Mouse (Mus musculus): Measurements from ENCODE around the gene Atg14.

GRCm38 (mm10) chr14:47589444-47589843 lies 19.0 kb upstream of the Atg14 start:
- TF ChIP-seq POLR2AphosphoS2 (IDR thresholded peaks at IDR 0.05; ENCODE audit: insufficient read length, low read depth) = no peak
- TF ChIP-seq USF1 (IDR thresholded peaks at IDR 0.05; ENCODE audit: low read depth) = no peak
- no peak for TF ChIP-seq TCF12 (IDR thresholded peaks at IDR 0.05; ENCODE audit: insufficient read depth, poor library complexity, severe bottlenecking)
- TF ChIP-seq POLR2A (IDR thresholded peaks at IDR 0.05; ENCODE audit: insufficient read length, low read depth) = no peak

Data from myocyte (in vitro differentiated cells).